Mouse (Mus musculus) midbrain, embryonic 12.5 days (tissue): ENCODE measurements at regions not wholly inside any gene's neighbourhood (a gene's known extent, or its start where the extent isn't known, plus 50 kb on each side); places are given as distances from the start of the nearest gene placed in this dataset.

Source experiments
- ATAC-seq: fragments of 200-750 bp; cut with Nextera tagmentation; 2 replicates; pipeline ENCODE4 v1.8.0; 2017; ENCODE audit warnings: low read depth, moderate TSS enrichment, moderate library complexity; ENCODE audit not compliant: low FRiP score
- H3K27ac ChIP-seq: fragments of 300-500 bp; sonication (generic); replicated peaks from 2 replicates; pipeline ENCODE4 v1.5.1; 2016; ENCODE audit warnings: mild to moderate bottlenecking
- H3K27me3 ChIP-seq: fragments of 300-500 bp; sonication (generic); 2 replicates; pipeline ENCODE4 v1.6.1; 2016; ENCODE audit warnings: mild to moderate bottlenecking
- H3K36me3 ChIP-seq: fragments of 300-500 bp; sonication (generic); 2 replicates; pipeline ENCODE4 v1.6.1; 2016
- H3K4me1 ChIP-seq: fragments of 300-500 bp; sonication (generic); 2 replicates; pipeline ENCODE4 v1.6.1; 2016
- H3K4me2 ChIP-seq: fragments of 300-500 bp; sonication (generic); replicated peaks from 2 replicates; pipeline ENCODE4 v1.6.1; 2016; ENCODE audit warnings: mild to moderate bottlenecking, moderate library complexity
- H3K4me3 ChIP-seq: fragments of 300-500 bp; sonication (generic); 2 replicates; pipeline ENCODE4 v1.5.1; 2016; ENCODE audit warnings: mild to moderate bottlenecking
- H3K9ac ChIP-seq: fragments of 300-500 bp; sonication (generic); replicated peaks from 2 replicates; pipeline ENCODE4 v1.6.1; 2016; ENCODE audit warnings: mild to moderate bottlenecking, moderate library complexity
- H3K9me3 ChIP-seq: fragments of 300-500 bp; sonication (generic); 2 replicates; pipeline ENCODE4 v1.6.1; 2016; ENCODE audit warnings: mild to moderate bottlenecking
- WGBS: fragments of 180-500 bp; shearing (Covaris S2); methylation state at CpG from one replicate; pipeline ENCODE4 v1.1.7; 2016; 5-methylcytosine and 5-hydroxymethylcytosine counted together

- WGBS, result 87% methylated on average over 3 of the region's 3 CpGs
- no peaks in the 10 kb centered on the region for H3K36me3 ChIP-seq
- no peaks in the 10 kb centered on the region for H3K27me3 ChIP-seq
- H3K4me3 ChIP-seq, result no peak overlapping the region
- H3K4me1 ChIP-seq, result no peaks in the 10 kb centered on the region
- no peak overlapping the region for H3K9ac ChIP-seq
- H3K27ac ChIP-seq, result no peak overlapping the region
- H3K9me3 ChIP-seq, result no peaks in the 10 kb centered on the region
- ATAC-seq, result no peak
- H3K4me2 ChIP-seq, result no peak overlapping the region
Measured at GRCm38 (mm10) chr9:59232682-59233081, 58.7 kb upstream of the Adpgk start.

DNA sequence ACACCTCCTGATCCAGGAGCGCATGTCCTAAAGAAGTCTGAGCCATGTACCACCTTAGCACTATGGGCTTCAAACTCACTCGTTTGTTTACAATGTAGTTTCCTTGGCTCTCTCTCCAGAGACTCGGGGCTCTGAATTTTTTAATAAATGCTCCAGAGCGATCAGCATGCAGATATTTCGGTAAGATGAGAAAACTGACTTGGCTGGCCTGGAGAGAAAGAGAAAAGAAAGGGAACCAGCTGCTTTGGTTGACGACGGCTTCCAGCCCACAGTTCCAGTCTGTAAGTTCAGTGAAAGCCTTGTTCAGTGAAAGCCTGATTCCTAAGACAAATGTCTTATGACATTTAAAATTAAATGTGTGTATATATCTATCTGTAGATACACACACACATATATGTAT lies 59.4 kb upstream of the Adpgk start:
- no peak overlapping the region for H3K9ac ChIP-seq
- H3K4me3 ChIP-seq, result no peak overlapping the region
- H3K27me3 ChIP-seq, result no peaks in the 10 kb centered on the region
- WGBS, result 87% methylated on average over 7 of the region's 7 CpGs
- H3K27ac ChIP-seq, result no peak overlapping the region
- no peak overlapping the region for H3K4me2 ChIP-seq
- no peaks in the 10 kb centered on the region for H3K9me3 ChIP-seq
- no peak for ATAC-seq
- H3K4me1 ChIP-seq, result no peaks in the 10 kb centered on the region
- no peaks in the 10 kb centered on the region for H3K36me3 ChIP-seq

GRCm38 (mm10) chr9:59231186-59231585 lies 60.2 kb upstream of the Adpgk start:
- Histone ChIP-seq H3K4me2 (no peak overlapping the region), H3K4me1 (no peaks in the 10 kb centered on the region), H3K9me3 (no peaks in the 10 kb centered on the region), H3K4me3 (no peak overlapping the region), H3K27ac (no peak overlapping the region), H3K27me3 (no peaks in the 10 kb centered on the region), H3K9ac (no peak overlapping the region), H3K36me3 (no peaks in the 10 kb centered on the region)
- ATAC-seq, result no peak
- 86% methylated on average over 5 of the region's 5 CpGs for WGBS

DNA sequence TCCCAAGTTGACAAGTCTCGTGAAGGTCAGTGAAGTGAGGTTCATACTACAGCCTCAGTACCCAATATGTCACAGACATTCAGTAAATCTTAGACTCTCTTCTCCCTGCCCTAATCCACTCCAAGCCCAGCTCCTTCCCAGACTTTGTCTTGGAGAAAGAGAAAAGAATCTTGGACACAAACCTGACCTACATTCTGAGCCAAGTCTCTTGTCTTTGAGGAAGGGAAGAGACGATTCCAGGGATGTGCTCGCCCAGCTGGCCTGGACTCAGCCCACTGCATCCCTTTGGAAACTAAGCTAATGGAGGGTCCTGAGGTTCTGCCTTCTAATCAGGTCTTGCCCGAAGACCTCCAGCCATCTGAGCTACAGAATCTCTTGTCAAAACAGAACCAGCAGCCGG lies 61.2 kb upstream of the Adpgk start:
- Histone ChIP-seq H3K4me3 (no peak overlapping the region), H3K36me3 (no peaks in the 10 kb centered on the region), H3K4me2 (no peak overlapping the region), H3K9ac (no peak overlapping the region), H3K9me3 (no peaks in the 10 kb centered on the region), H3K27ac (no peak overlapping the region), H3K4me1 (no peaks in the 10 kb centered on the region), H3K27me3 (no peaks in the 10 kb centered on the region)
- 94% methylated on average over 5 of the region's 5 CpGs for WGBS
- ATAC-seq, result no peak

DNA sequence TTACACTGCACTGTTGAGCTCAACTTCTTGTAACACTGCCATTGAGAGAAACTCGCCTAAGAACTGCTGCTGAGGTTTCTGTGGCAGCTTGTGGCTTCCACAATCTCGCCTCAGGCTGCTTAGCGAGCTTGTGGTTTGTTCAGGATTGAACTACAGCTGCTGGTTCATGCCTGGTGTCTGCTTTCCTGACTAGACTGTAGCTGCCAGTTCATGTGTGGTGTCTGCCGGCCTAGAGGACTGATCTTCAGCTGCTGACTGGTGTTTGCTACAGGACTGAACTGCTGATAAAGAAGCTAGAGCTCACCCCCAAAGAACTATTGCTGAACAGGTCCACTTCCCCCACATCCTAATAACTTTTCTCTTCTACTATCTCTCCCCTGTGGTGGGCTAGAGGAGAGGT lies 63.4 kb upstream of the Adpgk start:
- ATAC-seq, result no peak
- H3K4me1 ChIP-seq, result no peaks in the 10 kb centered on the region
- WGBS, result 87% methylated on average over 4 of the region's 4 CpGs
- H3K4me2 ChIP-seq, result no peak overlapping the region
- H3K36me3 ChIP-seq, result no peaks in the 10 kb centered on the region
- H3K9ac ChIP-seq, result no peak overlapping the region
- no peaks in the 10 kb centered on the region for H3K9me3 ChIP-seq
- H3K27me3 ChIP-seq, result no peaks in the 10 kb centered on the region
- H3K27ac ChIP-seq, result no peak overlapping the region
- H3K4me3 ChIP-seq, result no peak overlapping the region

- H3K27ac ChIP-seq, result no peak overlapping the region
- no peaks in the 10 kb centered on the region for H3K36me3 ChIP-seq
- no peak overlapping the region for H3K4me3 ChIP-seq
- H3K4me2 ChIP-seq, result no peak overlapping the region
- no peaks in the 10 kb centered on the region for H3K9me3 ChIP-seq
- no peak for ATAC-seq
- no peak overlapping the region for H3K9ac ChIP-seq
- H3K27me3 ChIP-seq, result no peaks in the 10 kb centered on the region
- H3K4me1 ChIP-seq, result no peaks in the 10 kb centered on the region
- WGBS, result 88% methylated on average over 4 of the region's 4 CpGs
Measured at GRCm38 (mm10) chr9:59226361-59226760, 65.0 kb upstream of the Adpgk start.

DNA sequence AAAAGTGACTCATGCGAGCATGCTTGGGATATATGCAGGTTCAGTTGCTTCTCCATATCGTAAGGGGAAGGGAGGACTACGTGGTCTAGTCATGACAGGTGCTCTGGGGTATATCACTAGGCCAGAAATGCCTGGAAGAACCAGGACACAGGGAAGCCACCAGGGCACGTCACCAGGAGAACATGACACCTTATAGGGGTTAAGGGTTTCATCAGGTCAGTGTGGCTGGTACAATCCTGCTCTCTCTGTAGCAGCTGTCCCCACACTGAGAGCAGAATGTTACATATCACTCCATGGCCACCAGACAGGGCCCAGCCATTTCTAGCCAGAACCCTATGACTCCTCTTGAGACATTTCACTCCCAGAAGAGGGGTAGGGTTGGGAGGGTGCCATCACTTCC lies 72.1 kb upstream of the Adpgk start:
- Histone ChIP-seq H3K9ac (no peak overlapping the region), H3K9me3 (no peaks in the 10 kb centered on the region), H3K4me1 (no peaks in the 10 kb centered on the region), H3K36me3 (no peaks in the 10 kb centered on the region), H3K4me3 (no peak overlapping the region), H3K27ac (no peak overlapping the region), H3K4me2 (no peak overlapping the region), H3K27me3 (no peaks in the 10 kb centered on the region)
- 86% methylated on average over 4 of the region's 4 CpGs for WGBS
- no peak for ATAC-seq

DNA sequence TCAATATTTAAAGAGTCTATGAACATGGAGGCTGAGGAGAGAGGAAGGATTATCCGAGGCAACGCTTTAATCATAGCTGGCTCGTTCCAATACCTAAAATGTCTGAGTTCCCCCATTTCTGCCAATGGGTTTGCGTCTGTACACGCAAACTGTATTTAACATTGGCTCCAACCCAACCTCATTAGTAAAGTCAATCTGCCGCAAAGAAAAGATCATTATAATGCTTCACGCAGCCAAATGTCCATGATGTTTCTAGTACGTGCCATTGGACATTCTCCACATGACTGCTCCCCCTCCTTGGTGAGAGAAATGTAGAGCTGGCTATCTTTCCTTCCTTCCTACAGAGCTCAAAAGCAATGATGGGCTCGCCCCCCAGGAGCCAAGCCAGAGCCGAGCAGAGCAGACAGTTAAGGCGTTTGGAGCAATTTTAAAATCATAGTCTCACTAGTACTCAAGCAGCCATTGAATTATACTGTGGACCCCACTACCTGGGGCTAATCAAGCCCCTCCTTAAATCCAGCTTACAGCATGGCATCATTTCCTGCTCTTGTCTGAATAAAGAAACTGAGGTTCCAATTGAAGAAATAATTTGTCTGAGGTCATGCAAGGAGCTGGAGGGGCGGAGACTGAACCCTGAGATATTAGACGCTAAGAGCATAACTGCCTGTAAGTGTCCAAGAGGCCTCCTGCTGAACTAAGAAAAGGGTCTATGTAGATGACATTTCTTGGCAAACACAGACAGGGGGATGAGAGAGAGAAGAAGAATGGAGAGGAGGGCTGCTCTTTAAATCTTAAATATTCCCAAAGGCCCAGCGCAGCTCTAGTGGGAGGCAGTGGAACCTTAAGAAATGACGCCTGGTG lies 88.5 kb upstream of the Adpgk start:
- Histone ChIP-seq H3K4me2 (no peak overlapping the region), H3K36me3 (no peaks in the 10 kb centered on the region)
- 87% methylated on average over 15 of the region's 15 CpGs for WGBS

DNA sequence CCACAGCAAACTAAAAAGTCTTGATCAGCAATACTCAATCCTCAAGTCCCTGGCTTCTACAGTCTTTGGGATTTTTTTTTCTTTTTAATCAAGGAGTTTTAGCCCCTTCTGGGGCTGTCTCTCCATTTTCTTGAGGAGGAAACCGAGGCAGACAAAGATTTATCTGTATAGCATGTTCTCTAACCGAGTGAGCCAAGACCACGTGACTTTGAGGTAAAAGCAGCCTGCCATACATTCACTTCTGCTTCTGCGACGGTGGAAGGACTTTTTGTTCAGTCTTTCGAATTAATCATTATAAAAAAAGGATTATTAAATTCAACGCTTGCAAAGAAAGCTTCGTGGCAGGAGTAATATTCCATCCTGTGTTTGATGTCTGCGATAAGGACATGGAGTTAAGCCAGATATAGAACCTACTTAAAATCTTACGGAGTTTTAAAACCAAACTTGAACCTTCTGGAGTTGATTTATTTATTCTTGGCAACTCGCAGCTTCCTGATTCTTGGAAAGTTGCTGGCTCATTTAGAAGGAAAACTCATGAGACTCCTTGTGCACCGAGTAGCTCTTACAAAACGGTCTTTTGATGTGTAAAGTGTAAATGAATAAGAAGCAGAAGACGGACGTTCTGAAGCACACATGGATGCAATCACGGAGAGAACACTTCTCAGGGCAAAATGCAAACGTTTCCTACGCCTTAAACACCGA lies 91.7 kb upstream of the Adpgk start:
- Histone ChIP-seq H3K4me1 (0 out of 2 replicates have a peak, but pooled peaks cover 6% of the 10 kb centered on the region), H3K4me3 (no peak overlapping the region), H3K27me3 (no peaks in the 10 kb centered on the region), H3K4me2 (no peak overlapping the region), H3K9ac (no peak overlapping the region), H3K27ac (no peak overlapping the region), H3K9me3 (no peaks in the 10 kb centered on the region), H3K36me3 (no peaks in the 10 kb centered on the region)
- WGBS, result 77% methylated on average over 19 of the region's 19 CpGs
- ATAC-seq, result no peak

More for the DNA sequence above, 88.5 kb upstream of the Adpgk start:
- H3K9ac ChIP-seq, result no peak overlapping the region
- no peak overlapping the region for H3K4me3 ChIP-seq
- no peaks in the 10 kb centered on the region for H3K4me1 ChIP-seq
- ATAC-seq, result no peak
- no peak overlapping the region for H3K27ac ChIP-seq
- H3K9me3 ChIP-seq, result no peaks in the 10 kb centered on the region
- H3K27me3 ChIP-seq, result no peaks in the 10 kb centered on the region

- H3K9ac ChIP-seq, result no peak overlapping the region
- no peak for ATAC-seq
- no peak overlapping the region for H3K27ac ChIP-seq
- no peaks in the 10 kb centered on the region for H3K27me3 ChIP-seq
- no peak overlapping the region for H3K4me3 ChIP-seq
- no peak overlapping the region for H3K4me2 ChIP-seq
- whole genome bisulfite sequencing, result 68% methylated on average over 6 of the region's 6 CpGs
- H3K4me1 ChIP-seq, result 0 out of 2 replicates have a peak, but pooled peaks cover 6% of the 10 kb centered on the region
- no peaks in the 10 kb centered on the region for H3K36me3 ChIP-seq
- no peaks in the 10 kb centered on the region for H3K9me3 ChIP-seq
Measured at GRCm38 (mm10) chr9:59198221-59198875, 93.0 kb upstream of the Adpgk start.

- H3K9me3 ChIP-seq, result no peaks in the 10 kb centered on the region
- 80% methylated on average over 12 of the region's 12 CpGs for WGBS
- H3K4me1 ChIP-seq, result 0 out of 2 replicates have a peak, but pooled peaks cover 6% of the 10 kb centered on the region
- ATAC-seq, result no peak
- no peak overlapping the region for H3K4me2 ChIP-seq
- no peaks in the 10 kb centered on the region for H3K27me3 ChIP-seq
- H3K36me3 ChIP-seq, result no peaks in the 10 kb centered on the region
- H3K4me3 ChIP-seq, result no peak overlapping the region
- no peak overlapping the region for H3K27ac ChIP-seq
- no peak overlapping the region for H3K9ac ChIP-seq
Measured at GRCm38 (mm10) chr9:59197506-59197905, 93.9 kb upstream of the Adpgk start.

DNA sequence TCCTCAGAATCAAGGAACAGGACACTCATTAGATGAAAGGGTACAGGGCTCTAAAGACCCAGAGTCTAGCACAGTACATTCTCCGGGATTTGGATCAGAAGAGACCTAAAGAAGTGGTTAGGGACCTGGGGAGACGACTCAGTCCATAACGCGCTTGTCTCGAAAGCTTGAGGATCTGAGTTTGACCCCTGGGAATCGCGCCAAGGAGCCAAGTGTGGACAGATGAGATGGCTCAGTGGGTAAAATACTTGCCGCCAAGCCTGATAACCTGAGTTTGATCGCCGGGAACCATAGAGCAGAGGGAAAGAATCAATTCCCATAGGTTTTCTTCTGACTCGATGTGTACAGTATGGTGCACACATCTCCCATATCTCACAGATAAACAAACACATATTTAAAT lies 97.4 kb upstream of the Adpgk start:
- no peaks in the 10 kb centered on the region for H3K36me3 ChIP-seq
- no peak overlapping the region for H3K4me2 ChIP-seq
- no peak for ATAC-seq
- H3K9ac ChIP-seq, result no peak overlapping the region
- H3K27me3 ChIP-seq, result no peaks in the 10 kb centered on the region
- no peak overlapping the region for H3K4me3 ChIP-seq
- H3K9me3 ChIP-seq, result no peaks in the 10 kb centered on the region
- H3K27ac ChIP-seq, result no peak overlapping the region
- WGBS, result 92% methylated on average over 11 of the region's 11 CpGs
- H3K4me1 ChIP-seq, result peaks cover 11% of the 10 kb centered on the region; the same call in 1 of the 2 replicates
